Mouse (Mus musculus) CH12.LX (cell line): Measurements from ENCODE around the gene Pafah1b1. TPM values are rescaled to one million over a fixed set of nuclear protein-coding genes. Genes with fewer than 3 reads are reported as not detected.

Source experiments
- DNase-seq: peaks from one replicate; pipeline ENCODE4 v3.0.0-alpha.2; 2013; ENCODE audit errors: extremely low read depth
- H3K27ac ChIP-seq: 2 replicates; pipeline ENCODE4 v1.5.1; 2012; ENCODE audit warnings: low read depth, mild to moderate bottlenecking, control low read depth, moderate library complexity; ENCODE audit not compliant: insufficient read depth
- H3K27me3 ChIP-seq: replicated peaks from 2 replicates; pipeline ENCODE3; 2012; ENCODE audit warnings: inconsistent platforms
- H3K36me3 ChIP-seq, 2 experiments: replicated peaks in 1 of 2; 2 replicates each; pipeline versions ENCODE3 to v1.6.1; 2012; ENCODE audit warnings: inconsistent platforms in 1 of 2, low read length in 1 of 2, mild to moderate bottlenecking in 1 of 2, mixed read lengths in 1 of 2, moderate library complexity in 1 of 2; ENCODE audit not compliant: control insufficient read depth in 1 of 2, insufficient read depth in 1 of 2
- H3K4me1 ChIP-seq, 2 experiments: 2 replicates each; pipeline ENCODE4 v1.6.1; 2012; ENCODE audit warnings: inconsistent platforms in 1 of 2, moderate library complexity in 1 of 2; ENCODE audit not compliant: insufficient read depth in 2 of 2, control insufficient read depth in 1 of 2
- H3K4me2 ChIP-seq: 2 replicates; pipeline ENCODE4 v1.6.1; 2012; ENCODE audit warnings: low read depth, mild to moderate bottlenecking, control low read depth; ENCODE audit not compliant: poor library complexity, insufficient read depth, severe bottlenecking
- H3K4me3 ChIP-seq, 3 experiments: fragments of 150-350 bp in 1 of 3; sonication (generic) in 1 of 3; replicated peaks in 1 of 3; 2 replicates each; pipeline versions ENCODE3 to v1.5.1; 2011 to 2012; ENCODE audit warnings: low read depth in 2 of 3, low read length in 2 of 3, mild to moderate bottlenecking in 2 of 3, moderate library complexity in 2 of 3, control low read depth in 1 of 3, improper control_type of control experiment in 1 of 3, inconsistent platforms in 1 of 3, mixed read lengths in 1 of 3; ENCODE audit not compliant: poor library complexity in 1 of 3
- H3K79me2 ChIP-seq: replicated peaks from 2 replicates; pipeline ENCODE4 v1.6.1; 2012; ENCODE audit warnings: mild to moderate bottlenecking, moderate library complexity; ENCODE audit not compliant: control insufficient read depth, poor library complexity, insufficient read depth, severe bottlenecking; ENCODE audit errors: extremely low read depth
- H3K9ac ChIP-seq: 2 replicates; pipeline ENCODE4 v1.6.1; 2012; ENCODE audit warnings: low read depth, mild to moderate bottlenecking, control low read depth, moderate library complexity; ENCODE audit not compliant: insufficient read depth
- H3K9me3 ChIP-seq: replicated peaks from 2 replicates; pipeline ENCODE3; 2012; ENCODE audit warnings: low read length, inconsistent platforms, mixed read lengths
- BHLHE40 ChIP-seq: IDR thresholded peaks from 2 replicates; pipeline ENCODE4 v1.6.1; 2011; ENCODE audit warnings: mild to moderate bottlenecking, low read depth, low read length, improper control_type of control experiment
- CHD1 ChIP-seq: IDR thresholded peaks from 2 replicates; pipeline ENCODE4 v1.6.1; 2012; ENCODE audit warnings: low read depth, low read length, improper control_type of control experiment, inconsistent platforms
- CTCF ChIP-seq, 2 experiments: IDR thresholded peaks in 1 of 2; conservative IDR thresholded peaks in 1 of 2; 2 replicates each; pipeline ENCODE4 v1.5.1; 2011 to 2012; ENCODE audit warnings: low read depth in 2 of 2, low read length in 2 of 2, improper control_type of control experiment in 1 of 2, inconsistent platforms in 1 of 2, mild to moderate bottlenecking in 1 of 2, moderate library complexity in 1 of 2
- E2F4 ChIP-seq: IDR thresholded peaks from 2 replicates; pipeline ENCODE4 v1.6.1; 2011; ENCODE audit warnings: low read depth, low read length, improper control_type of control experiment; ENCODE audit not compliant: insufficient replicate concordance
- ELF1 ChIP-seq: IDR thresholded peaks from 2 replicates; pipeline ENCODE4 v1.6.1; 2014; ENCODE audit warnings: low read depth, mild to moderate bottlenecking, inconsistent platforms, low read length, improper control_type of control experiment
- ETS1 ChIP-seq: conservative IDR thresholded peaks from 2 replicates; pipeline ENCODE4 v1.6.1; 2012; ENCODE audit warnings: low read depth, mild to moderate bottlenecking, inconsistent platforms, low read length, improper control_type of control experiment, moderate library complexity
- HCFC1 ChIP-seq: IDR thresholded peaks from 2 replicates; pipeline ENCODE4 v1.6.1; 2012; ENCODE audit warnings: low read depth, mild to moderate bottlenecking, inconsistent platforms, low read length, improper control_type of control experiment
- IRF4 ChIP-seq: IDR thresholded peaks from 2 replicates; pipeline ENCODE4 v1.6.1; 2014; ENCODE audit warnings: low read depth, mild to moderate bottlenecking, inconsistent platforms, low read length, improper control_type of control experiment
- JUND ChIP-seq: conservative IDR thresholded peaks from 2 replicates; pipeline ENCODE4 v1.6.1; 2011; ENCODE audit warnings: low read depth, low read length, improper control_type of control experiment
- MAFK ChIP-seq: IDR thresholded peaks from 2 replicates; pipeline ENCODE4 v1.6.1; 2011; ENCODE audit warnings: low read length, improper control_type of control experiment; ENCODE audit not compliant: insufficient replicate concordance
- MAX ChIP-seq: IDR thresholded peaks from 2 replicates; pipeline ENCODE4 v1.6.1; 2011; ENCODE audit warnings: low read length, improper control_type of control experiment
- MAZ ChIP-seq: IDR thresholded peaks from 2 replicates; pipeline ENCODE4 v1.6.1; 2012; ENCODE audit warnings: low read depth, mild to moderate bottlenecking, inconsistent platforms, low read length, improper control_type of control experiment, moderate library complexity
- MEF2A ChIP-seq: IDR thresholded peaks from 2 replicates; pipeline ENCODE4 v1.6.1; 2014; ENCODE audit warnings: low read depth, mild to moderate bottlenecking, inconsistent platforms, low read length, improper control_type of control experiment, borderline replicate concordance
- MXI1 ChIP-seq: IDR thresholded peaks from 2 replicates; pipeline ENCODE4 v1.6.1; 2011; ENCODE audit warnings: mild to moderate bottlenecking, low read depth, low read length, improper control_type of control experiment
- NELFE ChIP-seq: IDR thresholded peaks from 2 replicates; pipeline ENCODE4 v1.6.1; 2011; ENCODE audit warnings: low read depth, low read length, improper control_type of control experiment
- NRF1 ChIP-seq: IDR thresholded peaks from 2 replicates; pipeline ENCODE4 v1.6.1; 2014; ENCODE audit warnings: low read depth, mild to moderate bottlenecking, inconsistent platforms, low read length, improper control_type of control experiment, moderate library complexity
- PAX5 ChIP-seq: IDR thresholded peaks from 2 replicates; pipeline ENCODE4 v1.6.1; 2012; ENCODE audit warnings: low read length, inconsistent platforms, mixed read lengths
- POLR2A ChIP-seq: IDR thresholded peaks from 2 replicates; pipeline ENCODE4 v1.6.1; 2011; ENCODE audit warnings: low read depth, mild to moderate bottlenecking, improper control_type of control experiment, low read length
- POLR2AphosphoS2 ChIP-seq: IDR thresholded peaks from 2 replicates; pipeline ENCODE4 v1.6.1; 2011; ENCODE audit warnings: low read depth, low read length, improper control_type of control experiment
- RAD21 ChIP-seq: IDR thresholded peaks from 2 replicates; pipeline ENCODE4 v1.6.1; 2011; ENCODE audit warnings: low read depth, mild to moderate bottlenecking, low read length, improper control_type of control experiment, moderate library complexity
- RCOR1 ChIP-seq: conservative IDR thresholded peaks from 2 replicates; pipeline ENCODE4 v1.6.1; 2012; ENCODE audit warnings: low read depth, mild to moderate bottlenecking, inconsistent platforms, low read length, improper control_type of control experiment
- SIN3A ChIP-seq: IDR thresholded peaks from 2 replicates; pipeline ENCODE4 v1.6.1; 2012; ENCODE audit warnings: low read length, improper control_type of control experiment, inconsistent platforms
- SMC3 ChIP-seq: IDR thresholded peaks from 2 replicates; pipeline ENCODE4 v1.6.1; 2011; ENCODE audit warnings: low read depth, low read length, improper control_type of control experiment
- TBP ChIP-seq: conservative IDR thresholded peaks from 2 replicates; pipeline ENCODE4 v1.6.1; 2011; ENCODE audit warnings: low read depth, low read length, improper control_type of control experiment
- UBTF ChIP-seq: IDR thresholded peaks from 2 replicates; pipeline ENCODE4 v1.6.1; 2012; ENCODE audit warnings: low read depth, mild to moderate bottlenecking, inconsistent platforms, low read length, improper control_type of control experiment, moderate library complexity
- USF1 ChIP-seq: IDR thresholded peaks from 2 replicates; pipeline ENCODE4 v1.6.1; 2014; ENCODE audit warnings: low read depth, mild to moderate bottlenecking, inconsistent platforms, low read length, improper control_type of control experiment
- USF2 ChIP-seq: conservative IDR thresholded peaks from 2 replicates; pipeline ENCODE4 v1.6.1; 2011; ENCODE audit warnings: low read depth, low read length, improper control_type of control experiment
- ZKSCAN1 ChIP-seq: IDR thresholded peaks from 2 replicates; pipeline ENCODE4 v1.6.1; 2012; ENCODE audit warnings: low read depth, inconsistent platforms, low read length, improper control_type of control experiment, borderline replicate concordance
- ZNF384 ChIP-seq: IDR thresholded peaks from 2 replicates; pipeline ENCODE4 v1.6.1; 2012; ENCODE audit warnings: low read depth, low read length, improper control_type of control experiment, inconsistent platforms
- dilution Hi-C: fragments of 300-500 bp; cut with MboI; formaldehyde crosslinking; loops from 2 replicates; pipeline ENCODE4 v1.14.3; 2020; ENCODE audit warnings: low sequenced_read_pairs; ENCODE audit not compliant: extremely low pct_unique_long_range_greater_than_20kb, extremely low pct_ligation_motif_present
- in situ Hi-C: fragments of 300-500 bp; cut with MboI; formaldehyde crosslinking; loops from 3 replicates; pipeline ENCODE4 v1.14.3; 2019; ENCODE audit warnings: low sequenced_read_pairs, low pct_ligation_motif_present, low pct_unique_long_range_greater_than_20kb, mixed read lengths
- polyA plus RNA-seq: library from polyadenylated mRNA; unstranded; fragments of >175 nt; gene quantifications from 2 replicates; pipeline ENCODE4 v1.2.1, GENCODE M21; 2012; ENCODE audit warnings: low read depth; ENCODE audit not compliant: insufficient read length
- total RNA-seq, 2 experiments: library from RNA; depleted of rRNA; stranded (reverse); fragments of 300-350 nt in 1 of 2; fragments of >200 nt in 1 of 2; gene quantifications; 2 replicates each; pipeline ENCODE4 v1.2.3; 2012 to 2014

The Pafah1b1 gene
- total and polyA plus RNA-seq, 3 experiments, result 53.9 to 136 (median 107) TPM

DNA sequence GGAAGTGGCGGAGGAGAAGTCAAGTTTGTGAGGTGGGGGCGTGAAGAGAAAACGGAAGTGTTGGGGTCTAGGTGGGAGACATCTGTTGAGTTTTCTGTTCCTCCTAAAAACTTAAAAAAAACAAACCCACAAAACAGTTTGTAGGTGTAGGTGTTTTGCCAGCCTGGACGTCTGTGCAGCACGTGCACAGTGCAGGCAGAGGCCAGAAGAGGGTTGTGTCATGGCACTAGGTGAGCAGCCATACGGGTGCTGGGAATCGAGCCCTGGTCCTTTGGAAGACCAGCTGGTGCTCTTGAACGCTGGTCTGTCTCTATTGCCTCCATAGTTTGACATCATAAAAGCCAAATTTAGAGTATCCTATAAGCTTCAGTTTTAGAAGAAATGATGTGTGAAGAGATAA, 46.8 kb upstream of the Pafah1b1 start:
- H3K4me3 ChIP-seq, result peak overlapping the region; percentile 79 to 88 (median 86)
- peak; percentile 83 for TF ChIP-seq BHLHE40
- TF ChIP-seq MAX, result no peak; the same call in none of the 2 replicates
- TF ChIP-seq ETS1, result no peak
- peak; percentile 95; the same call in 1 of the 2 replicates for TF ChIP-seq CHD1
- TF ChIP-seq SMC3, result no peak
- TF ChIP-seq E2F4, result no peak
- no peak for TF ChIP-seq POLR2A
- peak; percentile 69; the same call in 1 of the 2 replicates for TF ChIP-seq MXI1
- TF ChIP-seq RAD21, result no peak
- TF ChIP-seq MAFK, result no peak
- TF ChIP-seq POLR2AphosphoS2, result no peak
- TF ChIP-seq NRF1, result no peak
- 0 out of 2 replicates have a peak, but pooled peaks have one; percentile 2 for TF ChIP-seq USF2
- no peak for TF ChIP-seq TBP
- no peak for TF ChIP-seq ZNF384
- no peak for TF ChIP-seq RCOR1
- TF ChIP-seq SIN3A, result peak; percentile 66
- peak overlapping the region; percentile 88 for H3K9ac ChIP-seq
- in situ Hi-C loops (no loop called here), dilution Hi-C loops (no loop called here)
- peak overlapping the region; percentile 81 for H3K27ac ChIP-seq
- DNase-seq, result peak; percentile 60
- peaks cover 4 to 39% of the 10 kb centered on the region in 2 experiments for H3K4me1 ChIP-seq
- no peaks in the 10 kb centered on the region for H3K27me3 ChIP-seq
- H3K4me2 ChIP-seq, result peak overlapping the region; percentile 42
- peaks cover 23 to 39% of the 10 kb centered on the region in 2 experiments for H3K36me3 ChIP-seq
- no peaks in the 10 kb centered on the region for H3K9me3 ChIP-seq
- peaks cover 52% of the 10 kb centered on the region for H3K79me2 ChIP-seq

DNA sequence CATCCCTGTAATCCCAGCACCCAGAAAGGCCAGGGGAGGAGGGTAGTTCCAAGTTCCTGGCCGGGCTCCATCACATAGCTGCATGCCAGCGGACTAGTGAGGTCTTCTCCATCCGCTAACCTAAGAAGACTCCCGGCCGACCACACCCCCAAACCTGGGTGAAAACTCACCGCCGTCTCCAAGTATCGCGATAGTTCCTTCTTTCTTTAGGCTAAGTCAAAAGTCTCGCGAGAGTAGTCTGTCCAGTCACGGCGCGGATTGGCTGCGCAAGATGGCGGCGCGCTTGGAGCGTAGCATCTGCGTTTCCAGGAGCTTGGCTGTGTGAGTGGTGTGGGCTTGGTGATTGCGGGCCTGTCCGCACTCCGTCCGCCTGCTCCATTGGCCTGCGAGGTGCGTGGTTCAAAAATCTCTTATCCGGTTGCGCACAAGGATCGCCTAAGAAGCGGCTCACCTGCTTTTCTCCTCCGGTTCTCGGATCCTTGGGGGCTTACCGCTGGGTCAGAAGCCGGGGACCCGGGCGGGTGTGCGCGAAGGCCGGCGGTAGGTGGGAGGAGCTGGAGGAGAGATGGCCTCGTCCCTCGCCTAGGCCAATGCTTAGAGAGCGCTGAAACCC, 46.2 kb upstream of the Pafah1b1 start, which contains the start of gene Mettl16:
TSS of gene Mettl16 (plus strand) at position 236 of the 613 bp plus-strand sequence.
- no peaks in the 10 kb centered on the region for H3K9me3 ChIP-seq
- peaks cover 4 to 34% of the 10 kb centered on the region in 2 experiments for H3K4me1 ChIP-seq
- DNase-seq, result peak; percentile 100
- dilution Hi-C loops, result no loop called here
- H3K9ac ChIP-seq, result peak within 1 kb of the TSS; percentile 88
- no peaks in the 10 kb centered on the region for H3K27me3 ChIP-seq
- peaks cover 19 to 34% of the 10 kb centered on the region in 2 experiments for H3K36me3 ChIP-seq
- H3K79me2 ChIP-seq, result peaks cover 46% of the 10 kb centered on the region
- peak within 1 kb of the TSS; percentile 79 to 88 (median 86) for H3K4me3 ChIP-seq
- peak within 1 kb of the TSS; percentile 81 for H3K27ac ChIP-seq
- peak within 1 kb of the TSS; percentile 48 for H3K4me2 ChIP-seq
- in situ Hi-C loops, result no loop called here
- TF ChIP-seq ETS1 (no peak), USF2 (peak; percentile 3; the same call in 1 of the 2 replicates), POLR2AphosphoS2 (peak; percentile 98), CHD1 (no peak), MAX (peak; percentile 73; the same call in 1 of the 2 replicates), MEF2A (no peak), ZKSCAN1 (no peak), RCOR1 (no peak), HCFC1 (peak; percentile 84), E2F4 (no peak), POLR2A (peak; percentile 100), IRF4 (peak; percentile 5; the same call in 1 of the 2 replicates), JUND (no peak), UBTF (peak; percentile 97), MAZ (no peak), NRF1 (peak; percentile 82), CTCF (conservative IDR thresholded peaks at IDR 0.05 in 1 of 2, IDR thresholded peaks at IDR 0.05 in 1 of 2; ENCODE audit: low read depth in 2 of 2, low read length in 2 of 2) (no peak), SIN3A (peak; percentile 49; the same call in 1 of the 2 replicates), USF1 (no peak), TBP (peak; percentile 98), PAX5 (no peak), NELFE (peak; percentile 99), ELF1 (peak; percentile 50), RAD21 (no peak), SMC3 (no peak)
